Mouse (Mus musculus) embryonic fibroblast, embryonic 13.5 days (primary cell): ENCODE data around the gene Adamts14.

ENCODE experiments used
- CTCF ChIP-seq: IDR thresholded peaks from 2 replicates; pipeline ENCODE4 v1.5.1; 2011; ENCODE audit warnings: mild to moderate bottlenecking, control low read depth, low read length, moderate library complexity, borderline replicate concordance; ENCODE audit not compliant: insufficient read depth
- POLR2A ChIP-seq: IDR thresholded peaks from 2 replicates; pipeline ENCODE4 v1.6.1; 2011; ENCODE audit warnings: low read depth, mild to moderate bottlenecking, control low read depth, low read length, moderate library complexity

GRCm38 (mm10) chr10:61211743-61212142, 61.5 kb downstream of the Adamts14 start:
- peak; percentile 46; the same call in 1 of the 2 replicates for TF ChIP-seq CTCF
- no peak for TF ChIP-seq POLR2A
